ENCODE assay signal across 14 mouse cellular contexts in genomic region chr19:24730661-24731060, GRCm38 (mm10). TPM values are rescaled to one million over a fixed set of nuclear protein-coding genes. Genes with fewer than 3 reads are reported as not detected.
DNase-seq lines count a peak whose midpoint lies in the region; ATAC-seq and TF ChIP-seq lines count a peak whose summit lies in the region.
"Had no signal": no experiment of that assay in that cellular context is flagged by ENCODE, and none has a peak within 500 bp of the region (broad histone marks: within the 10 kb centered on the region; RNA-seq: fewer than 3 reads in every experiment).

No protein-coding gene starts in this region.

- no peak for TF ChIP-seq CTCF in forebrain, postnatal 0 days (IDR thresholded peaks at IDR 0.05; ENCODE audit: low read depth)
- no peak for TF ChIP-seq CTCF in C2C12 (IDR thresholded peaks at IDR 0.05; ENCODE audit: control insufficient read depth, insufficient read depth, insufficient read length)

- H3K27ac ChIP-seq in forebrain, postnatal 0 days (ENCODE audit: low read depth, low read length), result no peak overlapping the region
- no peak overlapping the region for H3K27ac ChIP-seq in forebrain, embryonic 11.5 days (ENCODE audit: low read depth, low read length)
- H3K27ac ChIP-seq: liver, embryonic 12.5 days; midbrain, embryonic 10.5 days; neural tube, embryonic 15.5 days had no signal

- H3K79me3 ChIP-seq in C2C12 (ENCODE audit: low read depth), result no peaks in the 10 kb centered on the region

- no peaks in the 10 kb centered on the region for H3K36me3 ChIP-seq in forebrain, postnatal 0 days (ENCODE audit: insufficient read depth)
- no peaks in the 10 kb centered on the region for H3K36me3 ChIP-seq in forebrain, embryonic 11.5 days (ENCODE audit: control insufficient read depth, insufficient read depth, low read length)
- H3K36me3 ChIP-seq in C2C12 (ENCODE audit: control insufficient read depth, insufficient read depth), result no peaks in the 10 kb centered on the region
- H3K36me3 ChIP-seq: liver, embryonic 12.5 days; midbrain, embryonic 10.5 days; neural tube, embryonic 15.5 days had no signal

- no peaks in the 10 kb centered on the region for H3K79me2 ChIP-seq in C2C12 (ENCODE audit: control insufficient read depth, insufficient read depth)

- WGBS in forebrain, postnatal 0 days, result 57% methylated on average over 5 of the region's 5 CpGs
- 83% methylated on average over 5 of the region's 5 CpGs for WGBS in forebrain, embryonic 11.5 days

- no peak overlapping the region for H3K4me3 ChIP-seq in forebrain, postnatal 0 days (ENCODE audit: low read depth, low read length)
- no peak overlapping the region for H3K4me3 ChIP-seq in forebrain, embryonic 11.5 days (ENCODE audit: low read depth, low read length)
- no peak overlapping the region for H3K4me3 ChIP-seq in C2C12 (ENCODE audit: insufficient read depth, poor library complexity, severe bottlenecking)
- H3K4me3 ChIP-seq: liver, embryonic 12.5 days; midbrain, embryonic 10.5 days; neural tube, embryonic 15.5 days had no signal

- H3K9ac ChIP-seq in forebrain, postnatal 0 days, result no peak overlapping the region
- H3K9ac ChIP-seq in forebrain, embryonic 11.5 days (ENCODE audit: low read length), result no peak overlapping the region
- H3K9ac ChIP-seq: liver, embryonic 12.5 days; neural tube, embryonic 15.5 days had no signal

- no peaks in the 10 kb centered on the region for H3K9me3 ChIP-seq in forebrain, postnatal 0 days (ENCODE audit: low read length)
- no peaks in the 10 kb centered on the region for H3K9me3 ChIP-seq in forebrain, embryonic 11.5 days (ENCODE audit: control insufficient read depth, low read length)
- H3K9me3 ChIP-seq: liver, embryonic 12.5 days; midbrain, embryonic 10.5 days; neural tube, embryonic 15.5 days had no signal

- no peak overlapping the region for H3K4me2 ChIP-seq in forebrain, postnatal 0 days (ENCODE audit: low read depth)
- no peak overlapping the region for H3K4me2 ChIP-seq in forebrain, embryonic 11.5 days (ENCODE audit: low read depth, low read length, severe bottlenecking)
- H3K4me2 ChIP-seq: liver, embryonic 12.5 days; neural tube, embryonic 15.5 days had no signal

- H3K4me1 ChIP-seq in forebrain, postnatal 0 days (ENCODE audit: insufficient read depth), result no peaks in the 10 kb centered on the region
- H3K4me1 ChIP-seq in forebrain, embryonic 11.5 days (replicated peaks; ENCODE audit: control insufficient read depth, insufficient read depth, low read length), result no peaks in the 10 kb centered on the region
- H3K4me1 ChIP-seq: liver, embryonic 12.5 days had no signal

- no peaks in the 10 kb centered on the region for H3K27me3 ChIP-seq in forebrain, postnatal 0 days (ENCODE audit: insufficient read depth, low read length)
- H3K27me3 ChIP-seq in forebrain, embryonic 11.5 days (ENCODE audit: control insufficient read depth, insufficient read depth, low read length), result no peaks in the 10 kb centered on the region
- no peaks in the 10 kb centered on the region for H3K27me3 ChIP-seq in C2C12 (ENCODE audit: control insufficient read depth, insufficient read depth, insufficient read length)
- H3K27me3 ChIP-seq: neural tube, embryonic 15.5 days had no signal

- no peak for ATAC-seq in forebrain, postnatal 0 days
- ATAC-seq in forebrain, embryonic 11.5 days (replicated peaks; ENCODE audit: low FRiP score), result no peak
- ATAC-seq in inflammation-experienced regulatory T-cells, adult 6 months, result no peak
- ATAC-seq: CD4-positive, CD25-positive, alpha-beta regulatory T cell, adult 4 months; intestine, embryonic 16.5 days; liver, embryonic 12.5 days had no signal

- H3ac ChIP-seq in C2C12 (ENCODE audit: control insufficient read depth, insufficient read length, low read depth), result no peak overlapping the region

- peak; percentile 61 for DNase-seq in forebrain, postnatal 0 days
- DNase-seq in forebrain, embryonic 11.5 days (ENCODE audit: low spot score), result no peak
- DNase-seq in kidney, postnatal 36 days, result peak; percentile 4 to 22
- no peak for DNase-seq in kidney, adult 11 months
- DNase-seq in lung, postnatal 14 days, result peak; percentile 40
- DNase-seq in neural tube, embryonic 10.5 days (ENCODE audit: extremely low spot score, low spot score), result no peak
- DNase-seq: cerebellum, postnatal 25 days had no signal

TF ChIP-seq in C2C12, 6 proteins besides CTCF, POLR2A, EP300 and RAD21:
- no peak for TF ChIP-seq USF1 (IDR thresholded peaks at IDR 0.05; ENCODE audit: low read depth)
- TF ChIP-seq MYOD1 (IDR thresholded peaks at IDR 0.05; ENCODE audit: control insufficient read depth, insufficient read length, low read depth), result peak; percentile 42

RNA-seq across cellular contexts. Expression of gene Tmem252, which starts 56.9 kb away (rescaled TPM):
- total RNA-seq in forebrain, postnatal 0 days (2014; rRNA removed), result 0.62 and 1.2 TPM in 2 replicates
- polyA plus RNA-seq in forebrain, postnatal 0 days (2015; fragmentation: Nextera tagmentation; extraction: Ambion mirVana), result 0.83 and 0.98 TPM in 2 replicates
- 0.69 and 0.83 TPM in 2 replicates for polyA plus RNA-seq in forebrain, embryonic 11.5 days (2014; fragmentation: Nextera tagmentation; extraction: Ambion mirVana)
- polyA plus RNA-seq in C2C12 (2012; fragmentation: generic; extraction: Trizol), result under 0.01 TPM
- polyA plus RNA-seq in inflammation-experienced regulatory T-cells, adult 6 months (2017; shearing (Covaris generic)), result not detected
- polyA plus RNA-seq: CD4-positive, CD25-positive, alpha-beta regulatory T cell, adult 4 months had no signal

Comparison
In these comparisons a context has a peak if more than half of its experiments do, and no peak if none do; other contexts are left out.
1. DNase-seq: peak in forebrain, postnatal 0 days (single experiment), kidney, postnatal 36 days (2 of 2) and lung, postnatal 14 days (single experiment); none in forebrain, embryonic 11.5 days (single experiment), kidney, adult 11 months (single experiment) and neural tube, embryonic 10.5 days (single experiment).